Mouse (Mus musculus): ENCODE results near the gene Art1. TPM values are rescaled to one million over a fixed set of nuclear protein-coding genes. Genes with fewer than 3 reads are reported as not detected.

Gene Art1
- total RNA-seq (2021), result 100 to 1,000 TPM; 242 to 279 TPM
- polyA plus RNA-seq (2012; rRNA removed), result 251 and 293 TPM in 2 replicates
- long read RNA-seq, transcript Art1-201 (5 exons, 1,425 nt), result major isoform, 133 of 248 reads
- long read RNA-seq, partial matches to known transcripts, result 88 of 248 reads
- long read RNA-seq, other reads (novel, unspliced or antisense), result 27 of 248 reads

DNA sequence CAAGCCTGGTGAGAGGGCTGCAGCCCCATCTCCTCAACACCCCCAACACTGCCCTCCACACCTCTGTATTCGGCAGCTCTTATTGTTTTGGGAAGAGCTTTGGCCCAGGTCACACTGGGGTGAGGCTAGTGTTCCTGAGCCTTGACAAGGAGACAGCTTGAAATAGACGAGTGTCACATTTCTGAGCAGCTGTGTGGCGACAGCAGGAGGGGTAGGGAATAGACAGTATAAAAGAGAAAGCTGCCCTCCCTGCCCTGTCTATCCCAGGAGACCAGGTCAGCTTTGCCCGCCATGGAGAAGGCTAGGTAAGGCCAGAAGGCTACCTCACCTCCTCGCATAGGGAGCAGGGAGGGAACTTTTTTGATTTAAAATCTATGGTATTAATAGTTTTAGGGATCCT is at the start of gene Art1:
TSS of gene Art1 (plus strand) at position 257 of the 400 bp plus-strand sequence.
- 55% methylated on average over 5 of the region's 5 CpGs for WGBS
- peak within 1 kb of the TSS; percentile 67 for H3K9ac ChIP-seq (ENCODE audit: low read depth, low read length)
- intact Hi-C loops (cut with DNase I), result no loop called here
- H3K36me3 ChIP-seq (ENCODE audit: control insufficient read depth, insufficient read depth, low read length), result no peaks in the 10 kb centered on the region
- peak within 1 kb of the TSS; percentile 95 for H3K27ac ChIP-seq
- H3K4me1 ChIP-seq (ENCODE audit: control insufficient read depth, insufficient read depth, low read length), result peaks cover 7% of the 10 kb centered on the region
- no peak for TF ChIP-seq CTCF (IDR thresholded peaks at IDR 0.05)
- TF ChIP-seq EP300 (IDR thresholded peaks at IDR 0.05; ENCODE audit: insufficient read depth, low read depth, low read length), result peak; percentile 62
- peak; percentile 98 for TF ChIP-seq POLR2A (IDR thresholded peaks at IDR 0.05; ENCODE audit: insufficient read depth, low read depth, low read length)
- peak within 1 kb of the TSS; percentile 52 for H3K4me3 ChIP-seq
- no peaks in the 10 kb centered on the region; the same call in 1 of the 2 replicates for H3K79me2 ChIP-seq (replicated peaks; ENCODE audit: control insufficient read depth, insufficient read depth, low read length)
- no peaks in the 10 kb centered on the region for H3K27me3 ChIP-seq (ENCODE audit: control insufficient read depth, insufficient read depth, low read length)
- peak; percentile 56 to 58 for DNase-seq

DNA sequence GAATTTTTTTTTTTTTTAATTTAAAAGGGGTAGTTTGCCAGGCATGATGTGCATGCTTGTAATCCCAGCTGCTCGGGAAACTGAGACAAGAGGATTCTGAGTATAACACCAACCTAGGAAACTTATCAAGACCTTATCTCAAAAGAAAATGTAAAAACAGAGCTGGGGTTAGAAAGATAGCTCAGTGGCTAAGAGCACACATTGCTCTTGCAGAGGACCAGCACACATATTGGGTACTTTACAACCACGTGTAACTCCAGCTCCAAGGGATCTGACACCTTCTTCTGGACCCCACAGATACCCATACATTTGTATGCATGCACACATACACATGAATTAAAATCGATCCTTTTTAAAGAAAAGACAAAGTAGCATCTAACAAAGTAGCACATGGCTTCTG is 40.2 kb upstream of the Art1 start:
- no peak overlapping the region for H3K4me3 ChIP-seq
- WGBS, result 69% methylated on average over 3 of the region's 3 CpGs
- H3K9ac ChIP-seq (ENCODE audit: low read depth, low read length), result no peak overlapping the region
- no peak for DNase-seq
- 0 out of 2 replicates have a peak, but pooled peaks cover 4% of the 10 kb centered on the region for H3K79me2 ChIP-seq (replicated peaks; ENCODE audit: control insufficient read depth, insufficient read depth, low read length)
- no peak overlapping the region for H3K27ac ChIP-seq
- intact Hi-C loops (cut with DNase I), result no loop called here
- no peaks in the 10 kb centered on the region for H3K27me3 ChIP-seq (ENCODE audit: control insufficient read depth, insufficient read depth, low read length)
- TF ChIP-seq POLR2A (IDR thresholded peaks at IDR 0.05; ENCODE audit: insufficient read depth, low read depth, low read length) (no peak), EP300 (IDR thresholded peaks at IDR 0.05; ENCODE audit: insufficient read depth, low read depth, low read length) (no peak), CTCF (IDR thresholded peaks at IDR 0.05) (no peak)
- peaks cover 12% of the 10 kb centered on the region for H3K36me3 ChIP-seq (ENCODE audit: control insufficient read depth, insufficient read depth, low read length)
- H3K4me1 ChIP-seq (ENCODE audit: control insufficient read depth, insufficient read depth, low read length), result peaks cover 4% of the 10 kb centered on the region

- no peak for TF ChIP-seq EP300 (IDR thresholded peaks at IDR 0.05; ENCODE audit: insufficient read depth, low read depth, low read length)
- no peak for TF ChIP-seq CTCF (IDR thresholded peaks at IDR 0.05)
- TF ChIP-seq POLR2A (IDR thresholded peaks at IDR 0.05; ENCODE audit: insufficient read depth, low read depth, low read length), result no peak
- Histone ChIP-seq H3K9ac (ENCODE audit: low read depth, low read length) (no peak overlapping the region), H3K36me3 (ENCODE audit: control insufficient read depth, insufficient read depth, low read length) (peaks cover 12% of the 10 kb centered on the region), H3K79me2 (replicated peaks; ENCODE audit: control insufficient read depth, insufficient read depth, low read length) (0 out of 2 replicates have a peak, but pooled peaks cover 4% of the 10 kb centered on the region), H3K27me3 (ENCODE audit: control insufficient read depth, insufficient read depth, low read length) (no peaks in the 10 kb centered on the region), H3K4me3 (no peak overlapping the region), H3K4me1 (ENCODE audit: control insufficient read depth, insufficient read depth, low read length) (peaks cover 4% of the 10 kb centered on the region), H3K27ac (no peak overlapping the region)
- intact Hi-C loops (cut with DNase I), result no loop called here
- WGBS, result 81% methylated on average over 1 of the region's 1 CpGs
- no peak for DNase-seq
Measured at GRCm38 (mm10) chr7:102062203-102062602, 39.3 kb upstream of the Art1 start.

- H3K79me2 ChIP-seq (replicated peaks; ENCODE audit: control insufficient read depth, insufficient read depth, low read length), result peaks cover 4% of the 10 kb centered on the region; the same call in 1 of the 2 replicates
- H3K27me3 ChIP-seq (ENCODE audit: control insufficient read depth, insufficient read depth, low read length), result no peaks in the 10 kb centered on the region
- no peak overlapping the region for H3K9ac ChIP-seq (ENCODE audit: low read depth, low read length)
- no peak overlapping the region for H3K4me3 ChIP-seq
- peaks cover 4% of the 10 kb centered on the region for H3K4me1 ChIP-seq (ENCODE audit: control insufficient read depth, insufficient read depth, low read length)
- 53% methylated on average over 9 of the region's 9 CpGs for WGBS
- H3K27ac ChIP-seq, result no peak overlapping the region
- intact Hi-C loops (cut with DNase I), result loop anchor here (2.0 kb wide), 1 partner anchor 129 kb away; the partner anchor contains the start of gene Numa1
- DNase-seq, result no peak
- no peak for TF ChIP-seq CTCF (IDR thresholded peaks at IDR 0.05)
- peaks cover 9% of the 10 kb centered on the region for H3K36me3 ChIP-seq (ENCODE audit: control insufficient read depth, insufficient read depth, low read length)
Measured at GRCm38 (mm10) chr7:102063891-102064290, 37.7 kb upstream of the Art1 start.

DNA sequence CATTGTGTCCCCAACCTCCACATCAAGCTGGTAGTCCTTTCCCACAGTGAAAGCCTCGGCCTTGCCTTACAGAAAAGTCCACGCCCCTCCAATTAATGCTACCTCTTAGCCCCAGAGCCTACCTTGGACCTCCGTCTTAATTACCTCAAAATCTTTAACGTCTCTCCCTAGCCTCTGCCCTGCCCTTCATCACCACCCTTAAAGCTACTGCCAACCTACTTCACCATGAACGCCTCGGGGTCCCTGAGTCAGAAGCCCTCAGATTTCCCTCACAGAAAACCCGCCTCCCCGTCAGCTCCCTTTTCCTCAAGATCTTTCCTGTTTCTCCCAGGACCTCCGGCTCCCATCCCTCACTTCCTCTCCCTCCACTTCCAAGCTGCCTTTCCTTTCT is 36.9 kb upstream of the Art1 start:
- H3K36me3 ChIP-seq (ENCODE audit: control insufficient read depth, insufficient read depth, low read length), result peaks cover 8% of the 10 kb centered on the region
- no peak for TF ChIP-seq CTCF (IDR thresholded peaks at IDR 0.05)
- TF ChIP-seq POLR2A (IDR thresholded peaks at IDR 0.05; ENCODE audit: insufficient read depth, low read depth, low read length), result no peak
- no peak for TF ChIP-seq EP300 (IDR thresholded peaks at IDR 0.05; ENCODE audit: insufficient read depth, low read depth, low read length)

More for the DNA sequence above, 36.9 kb upstream of the Art1 start:
- Histone ChIP-seq H3K9ac (ENCODE audit: low read depth, low read length) (peak overlapping the region; percentile 70), H3K27me3 (ENCODE audit: control insufficient read depth, insufficient read depth, low read length) (no peaks in the 10 kb centered on the region), H3K4me3 (peak overlapping the region; percentile 65), H3K4me1 (ENCODE audit: control insufficient read depth, insufficient read depth, low read length) (peaks cover 4% of the 10 kb centered on the region), H3K27ac (peak overlapping the region; percentile 85), H3K79me2 (replicated peaks; ENCODE audit: control insufficient read depth, insufficient read depth, low read length) (peaks cover 4% of the 10 kb centered on the region; the same call in 1 of the 2 replicates)
- WGBS, result 1% methylated on average over 9 of the region's 9 CpGs
- intact Hi-C loops (cut with DNase I), result loop anchor here (2.0 kb wide), 1 partner anchor 130 kb away; the partner anchor contains the start of gene Numa1
- DNase-seq, result no peak

Measured in heart, adult 2 months (tissue).